Mouse (Mus musculus): ENCODE data around the gene Ctla2b. TPM values are rescaled to one million over a fixed set of nuclear protein-coding genes. Genes with fewer than 3 reads are reported as not detected.

Gene Ctla2b
- polyA plus RNA-seq, 2 experiments, result 3.5 to 4.1 TPM

GRCm38 (mm10) chr13:60895406-60896160, 1.7 kb downstream of the Ctla2b start:
- Histone ChIP-seq H3K4me1 (ENCODE audit: control insufficient read depth, insufficient read depth, low read length) (no peaks in the 10 kb centered on the region), H3K36me3 (ENCODE audit: control insufficient read depth, insufficient read depth, low read length) (no peaks in the 10 kb centered on the region), H3K9me3 (ENCODE audit: control insufficient read depth, low read length) (no peaks in the 10 kb centered on the region), H3K4me3 (replicated peaks; ENCODE audit: low read length) (no peak overlapping the region), H3K27ac (replicated peaks; ENCODE audit: low read depth, low read length) (no peak overlapping the region), H3K9ac (ENCODE audit: low read depth, low read length, severe bottlenecking) (no peak overlapping the region), H3K4me2 (replicated peaks; ENCODE audit: low read depth, low read length, severe bottlenecking) (no peak overlapping the region), H3K27me3 (ENCODE audit: control insufficient read depth, insufficient read depth, low read length) (no peaks in the 10 kb centered on the region)
- DNase-seq (ENCODE audit: low spot score) (no peak), ATAC-seq (ENCODE audit: low FRiP score, low read depth) (no peak)
- TF ChIP-seq POLR2A (IDR thresholded peaks at IDR 0.05; ENCODE audit: borderline replicate concordance, extremely low read depth, insufficient read depth, insufficient read length), result no peak

DNA sequence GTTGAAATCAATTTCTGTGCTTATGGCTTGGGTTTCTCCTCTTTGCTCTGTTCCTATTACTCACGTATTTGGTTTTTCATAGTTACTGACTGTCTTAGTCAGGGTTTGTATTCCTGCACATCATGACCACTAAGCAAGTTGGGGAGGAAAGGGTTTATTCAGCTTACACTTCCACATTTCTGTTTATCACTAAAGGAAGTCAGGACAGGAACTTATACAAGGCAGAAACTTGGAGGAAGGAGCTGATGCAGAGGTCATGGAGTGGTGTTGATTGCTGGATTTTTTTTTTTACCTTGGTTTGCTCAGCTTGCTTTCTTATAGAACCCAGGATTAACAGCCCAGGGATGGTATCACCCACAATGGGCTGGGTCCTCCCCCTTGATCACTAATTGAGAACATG, 4.9 kb downstream of the Ctla2b start:
- no peaks in the 10 kb centered on the region for H3K27me3 ChIP-seq (ENCODE audit: control insufficient read depth, insufficient read depth, low read length)
- no peak overlapping the region for H3K27ac ChIP-seq (replicated peaks; ENCODE audit: low read depth, low read length)
- DNase-seq (ENCODE audit: low spot score) (no peak), ATAC-seq (ENCODE audit: low FRiP score, low read depth) (no peak)
- H3K4me3 ChIP-seq (replicated peaks; ENCODE audit: low read length), result no peak overlapping the region
- H3K4me2 ChIP-seq (replicated peaks; ENCODE audit: low read depth, low read length, severe bottlenecking), result no peak overlapping the region
- TF ChIP-seq POLR2A (IDR thresholded peaks at IDR 0.05; ENCODE audit: borderline replicate concordance, extremely low read depth, insufficient read depth, insufficient read length), result no peak
- H3K9ac ChIP-seq (ENCODE audit: low read depth, low read length, severe bottlenecking), result no peak overlapping the region
- no peaks in the 10 kb centered on the region for H3K9me3 ChIP-seq (ENCODE audit: control insufficient read depth, low read length)
- no peaks in the 10 kb centered on the region for H3K36me3 ChIP-seq (ENCODE audit: control insufficient read depth, insufficient read depth, low read length)
- WGBS, result 86% methylated on average over 1 of the region's 1 CpGs
- H3K4me1 ChIP-seq (ENCODE audit: control insufficient read depth, insufficient read depth, low read length), result no peaks in the 10 kb centered on the region

DNA sequence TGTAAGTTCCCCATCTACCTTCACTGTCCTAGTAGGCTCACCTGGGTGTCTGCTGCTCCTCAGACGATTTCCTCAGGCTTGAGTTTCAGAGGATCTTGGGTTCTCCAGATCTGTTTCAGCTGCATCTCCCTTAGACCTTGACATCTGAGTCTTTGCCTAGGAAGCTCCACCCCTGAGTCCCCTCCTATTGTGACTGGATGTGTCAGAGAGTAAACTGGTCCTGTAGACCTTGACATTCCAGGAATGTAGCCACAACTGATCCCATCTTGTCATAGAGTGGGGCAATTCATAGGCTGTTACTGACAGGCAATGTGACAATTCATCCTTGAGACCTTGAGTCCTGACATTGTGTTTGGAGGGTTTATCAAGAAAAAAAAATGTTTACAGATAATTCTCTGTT, 33.0 kb downstream of the Ctla2b start, which contains the start of gene 4930486L24Rik:
Gene 4930486L24Rik, minus strand, starts transcription at position 195 of the 400 bp plus-strand sequence.
- Histone ChIP-seq H3K9ac (ENCODE audit: low read depth, low read length, severe bottlenecking) (no peak within 1 kb of the TSS), H3K4me2 (replicated peaks; ENCODE audit: low read depth, low read length, severe bottlenecking) (no peak within 1 kb of the TSS), H3K27me3 (ENCODE audit: control insufficient read depth, insufficient read depth, low read length) (no peaks in the 10 kb centered on the region), H3K9me3 (ENCODE audit: control insufficient read depth, low read length) (no peaks in the 10 kb centered on the region), H3K27ac (replicated peaks; ENCODE audit: low read depth, low read length) (no peak within 1 kb of the TSS), H3K4me1 (ENCODE audit: control insufficient read depth, insufficient read depth, low read length) (no peaks in the 10 kb centered on the region), H3K36me3 (ENCODE audit: control insufficient read depth, insufficient read depth, low read length) (no peaks in the 10 kb centered on the region), H3K4me3 (replicated peaks; ENCODE audit: low read length) (no peak within 1 kb of the TSS)
- ATAC-seq (ENCODE audit: low FRiP score, low read depth) (no peak), DNase-seq (ENCODE audit: low spot score) (no peak)
- WGBS, result 47% methylated on average over 1 of the region's 1 CpGs
- no peak for TF ChIP-seq POLR2A (IDR thresholded peaks at IDR 0.05; ENCODE audit: borderline replicate concordance, extremely low read depth, insufficient read depth, insufficient read length)

GRCm38 (mm10) chr13:60848241-60849120, 48.8 kb downstream of the Ctla2b start:
- Histone ChIP-seq H3K4me2 (replicated peaks; ENCODE audit: low read depth, low read length, severe bottlenecking) (no peak overlapping the region), H3K36me3 (ENCODE audit: control insufficient read depth, insufficient read depth, low read length) (no peaks in the 10 kb centered on the region), H3K4me3 (replicated peaks; ENCODE audit: low read length) (no peak overlapping the region), H3K9ac (ENCODE audit: low read depth, low read length, severe bottlenecking) (no peak overlapping the region), H3K27me3 (ENCODE audit: control insufficient read depth, insufficient read depth, low read length) (no peaks in the 10 kb centered on the region), H3K27ac (replicated peaks; ENCODE audit: low read depth, low read length) (no peak overlapping the region), H3K4me1 (ENCODE audit: control insufficient read depth, insufficient read depth, low read length) (no peaks in the 10 kb centered on the region), H3K9me3 (ENCODE audit: control insufficient read depth, low read length) (no peaks in the 10 kb centered on the region)
- WGBS, result 80% methylated on average over 4 of the region's 4 CpGs
- DNase-seq (ENCODE audit: low spot score) (no peak), ATAC-seq (ENCODE audit: low FRiP score, low read depth) (no peak)
- no peak for TF ChIP-seq POLR2A (IDR thresholded peaks at IDR 0.05; ENCODE audit: borderline replicate concordance, extremely low read depth, insufficient read depth, insufficient read length)

Other genes starting within 250 kb of the Ctla2b start
- not detected in 2 replicates for gene BC051665, start 111.1 kb downstream of the Ctla2b start, polyA plus RNA-seq (2012; rRNA removed)
- not detected in 2 replicates for gene BC051665, start 111.1 kb downstream of the Ctla2b start, polyA plus RNA-seq (2014; fragmentation: Nextera tagmentation; extraction: Ambion mirVana)
- gene Ctsll3, start 94.6 kb downstream of the Ctla2b start, polyA plus RNA-seq (2012; rRNA removed), result not detected in 2 replicates
- 0.45 TPM in 1 of 2 replicates, not detected in the other for gene Ctsll3, start 94.6 kb downstream of the Ctla2b start, polyA plus RNA-seq (2014; fragmentation: Nextera tagmentation; extraction: Ambion mirVana)
- 0.12 TPM in 1 of 2 replicates, not detected in the other for gene 4930486L24Rik, start 33.0 kb downstream of the Ctla2b start, polyA plus RNA-seq (2012; rRNA removed)
- gene 4930486L24Rik, start 33.0 kb downstream of the Ctla2b start, polyA plus RNA-seq (2014; fragmentation: Nextera tagmentation; extraction: Ambion mirVana), result not detected in 2 replicates
- gene Gm49392, start 553 bp downstream of the Ctla2b start, polyA plus RNA-seq (2012; rRNA removed), result 0.24 TPM in 1 of 2 replicates, not detected in the other
- gene Gm49392, start 553 bp downstream of the Ctla2b start, polyA plus RNA-seq (2014; fragmentation: Nextera tagmentation; extraction: Ambion mirVana), result 0.36 TPM in 2 replicates
- gene Tpbpb, start 7.4 kb upstream of the Ctla2b start, polyA plus RNA-seq (2012; rRNA removed), result 1.2 and 1.5 TPM in 2 replicates
- not detected in 2 replicates for gene Tpbpb, start 7.4 kb upstream of the Ctla2b start, polyA plus RNA-seq (2014; fragmentation: Nextera tagmentation; extraction: Ambion mirVana)
- gene Gm49393, start 38.1 kb upstream of the Ctla2b start, polyA plus RNA-seq (2012; rRNA removed), result not detected in 2 replicates
- gene Gm49393, start 38.1 kb upstream of the Ctla2b start, polyA plus RNA-seq (2014; fragmentation: Nextera tagmentation; extraction: Ambion mirVana), result not detected in 2 replicates
- 4.0 and 4.6 TPM in 2 replicates for gene Gm49391, start 39.1 kb upstream of the Ctla2b start, polyA plus RNA-seq (2012; rRNA removed)
- 1.6 and 3.5 TPM in 2 replicates for gene Gm49391, start 39.1 kb upstream of the Ctla2b start, polyA plus RNA-seq (2014; fragmentation: Nextera tagmentation; extraction: Ambion mirVana)
- gene Ctla2a, start 39.2 kb upstream of the Ctla2b start, polyA plus RNA-seq (2012; rRNA removed), result 11.2 and 18.4 TPM in 2 replicates
- gene Ctla2a, start 39.2 kb upstream of the Ctla2b start, polyA plus RNA-seq (2014; fragmentation: Nextera tagmentation; extraction: Ambion mirVana), result 26.3 and 30.2 TPM in 2 replicates
- gene Tpbpa, start 44.5 kb upstream of the Ctla2b start, polyA plus RNA-seq (2012; rRNA removed), result 4.8 and 5.4 TPM in 2 replicates
- not detected in 2 replicates for gene Tpbpa, start 44.5 kb upstream of the Ctla2b start, polyA plus RNA-seq (2014; fragmentation: Nextera tagmentation; extraction: Ambion mirVana)
- 1.1 and 1.3 TPM in 2 replicates for gene Ctsj, start 108.5 kb upstream of the Ctla2b start, polyA plus RNA-seq (2012; rRNA removed)
- not detected in 2 replicates for gene Ctsj, start 108.5 kb upstream of the Ctla2b start, polyA plus RNA-seq (2014; fragmentation: Nextera tagmentation; extraction: Ambion mirVana)
- not detected in 2 replicates for gene Ctsq, start 143.2 kb upstream of the Ctla2b start, polyA plus RNA-seq (2012; rRNA removed)
- gene Ctsq, start 143.2 kb upstream of the Ctla2b start, polyA plus RNA-seq (2014; fragmentation: Nextera tagmentation; extraction: Ambion mirVana), result not detected in 2 replicates